Mouse (Mus musculus) midbrain, embryonic 16.5 days (tissue): ENCODE data around the gene BB287469. TPM values are rescaled to one million over a fixed set of nuclear protein-coding genes. Genes with fewer than 3 reads are reported as not detected.
"Not testable (repeated sequence)": the region's sequence is repeated elsewhere in the genome, so short reads cannot be mapped to it uniquely, and the experiment has no call there.

Experiments
- ATAC-seq: fragments of 200-750 bp; cut with Nextera tagmentation; 2 replicates; pipeline ENCODE4 v1.8.0; 2017; ENCODE audit warnings: moderate TSS enrichment
- H3K27ac ChIP-seq: fragments of 300-500 bp; sonication (generic); 2 replicates; pipeline ENCODE4 v1.5.1; 2014; ENCODE audit warnings: mild to moderate bottlenecking, low read length, mixed read lengths
- H3K27me3 ChIP-seq: fragments of 300-500 bp; sonication (generic); 2 replicates; pipeline ENCODE4 v1.6.1; 2014; ENCODE audit warnings: low read depth, low read length, mixed read lengths; ENCODE audit not compliant: control insufficient read depth, insufficient read depth
- H3K36me3 ChIP-seq: fragments of 300-500 bp; sonication (generic); 2 replicates; pipeline ENCODE4 v1.6.1; 2014; ENCODE audit warnings: mild to moderate bottlenecking, low read length, moderate library complexity, mixed read lengths; ENCODE audit not compliant: control insufficient read depth, insufficient read depth
- H3K4me1 ChIP-seq: fragments of 300-500 bp; sonication (generic); 2 replicates; pipeline ENCODE4 v1.6.1; 2014; ENCODE audit warnings: mild to moderate bottlenecking, low read length, mixed read lengths; ENCODE audit not compliant: control insufficient read depth, insufficient read depth
- H3K4me2 ChIP-seq: fragments of 300-500 bp; sonication (generic); 2 replicates; pipeline ENCODE4 v1.6.1; 2014; ENCODE audit warnings: mild to moderate bottlenecking, low read length, mixed read lengths
- H3K4me3 ChIP-seq: fragments of 300-500 bp; sonication (generic); 2 replicates; pipeline ENCODE4 v1.5.1; 2014; ENCODE audit warnings: low read depth, mild to moderate bottlenecking, low read length, moderate library complexity, mixed read lengths
- H3K9ac ChIP-seq: fragments of 300-500 bp; sonication (generic); 2 replicates; pipeline ENCODE4 v1.6.1; 2014; ENCODE audit warnings: low read depth, low read length, mixed read lengths
- H3K9me3 ChIP-seq: fragments of 300-500 bp; sonication (generic); replicated peaks from 2 replicates; pipeline ENCODE4 v1.6.1; 2014; ENCODE audit warnings: mild to moderate bottlenecking, low read length, mixed read lengths; ENCODE audit not compliant: control insufficient read depth, poor library complexity, severe bottlenecking
- WGBS: fragments of 180-500 bp; shearing (Covaris S2); extraction: QIAGEN DNeasy Blood & Tissue Kit; methylation state at CpG from one replicate; pipeline ENCODE4 v1.1.7; 2014; 5-methylcytosine and 5-hydroxymethylcytosine counted together
- polyA plus RNA-seq: library from polyadenylated mRNA; unstranded; fragments of >200 nt; fragmentation: Nextera tagmentation; extraction: Ambion mirVana; gene quantifications from 2 replicates; pipeline ENCODE4 v1.2.1, GENCODE M21; 2015

Gene BB287469
- not detected in 2 replicates for polyA plus RNA-seq

DNA sequence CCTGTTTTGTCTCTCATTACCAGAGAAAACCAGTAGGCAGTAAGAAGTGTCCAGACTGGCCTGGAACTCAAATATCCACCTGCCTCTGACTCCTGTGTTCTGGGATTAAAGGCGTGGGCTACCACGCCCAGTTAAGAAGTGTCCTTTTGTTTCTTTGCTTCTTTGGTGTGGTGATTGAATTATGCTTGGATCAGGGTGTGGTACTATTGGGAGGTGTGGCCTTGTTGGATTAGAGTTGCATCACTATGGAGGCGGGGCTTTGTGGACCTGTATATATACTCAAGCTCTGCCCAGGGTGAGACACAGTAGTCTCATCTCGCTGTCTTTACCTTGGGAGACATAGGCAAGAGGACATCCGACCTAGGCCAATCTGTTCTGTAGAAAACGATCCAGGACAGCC lies at the start of gene BB287469:
BB287469 (plus strand) TSS at position 301 of the 400 bp plus-strand sequence.
- H3K36me3 ChIP-seq, H3K4me3 ChIP-seq, H3K27ac ChIP-seq, H3K4me1 ChIP-seq, ATAC-seq, H3K9ac ChIP-seq, H3K9me3 ChIP-seq, H3K4me2 ChIP-seq, H3K27me3 ChIP-seq: not testable (repeated sequence)
- WGBS: 89% methylated on average over 4 of the region's 6 CpGs

DNA sequence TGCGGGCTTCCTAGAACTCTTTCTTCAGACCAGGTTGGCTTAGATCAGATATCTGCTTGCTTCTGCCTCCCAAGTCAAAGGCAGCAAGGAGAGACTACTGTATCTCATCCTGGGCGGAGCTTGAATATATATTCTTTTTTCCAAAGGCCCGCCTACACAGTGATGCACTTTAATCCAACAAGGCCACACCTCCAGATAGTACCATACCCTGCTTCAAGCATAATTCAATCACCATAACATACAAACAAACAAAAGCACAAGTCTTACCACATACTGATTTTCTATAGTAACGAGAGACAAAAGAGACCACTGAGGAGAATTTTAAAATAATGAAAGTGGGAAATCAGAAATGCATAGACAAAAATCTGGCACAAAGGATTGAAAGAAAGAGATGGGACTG lies 40.7 kb upstream of the BB287469 start, which contains the start of gene Gm21319:
Gm21319 (minus strand) TSS at position 101 of the 400 bp plus-strand sequence.
- not testable (repeated sequence) for H3K4me3 ChIP-seq, ATAC-seq, H3K4me2 ChIP-seq, H3K4me1 ChIP-seq, H3K27ac ChIP-seq, H3K9me3 ChIP-seq, H3K9ac ChIP-seq, H3K36me3 ChIP-seq, H3K27me3 ChIP-seq
- WGBS: 89% methylated on average over 4 of the region's 4 CpGs

- H3K9me3 ChIP-seq, H3K4me2 ChIP-seq, H3K36me3 ChIP-seq, H3K4me1 ChIP-seq, ATAC-seq, H3K9ac ChIP-seq, H3K4me3 ChIP-seq, H3K27ac ChIP-seq, H3K27me3 ChIP-seq: not testable (repeated sequence)
- 100% methylated on average over 1 of the region's 1 CpGs for WGBS
Observed at GRCm38 (mm10) chr12:87795212-87795611, 21.2 kb upstream of the BB287469 start, which contains the start of gene Gm21936. TSS of gene Gm21936 (plus strand) at chr12:87795512.

DNA sequence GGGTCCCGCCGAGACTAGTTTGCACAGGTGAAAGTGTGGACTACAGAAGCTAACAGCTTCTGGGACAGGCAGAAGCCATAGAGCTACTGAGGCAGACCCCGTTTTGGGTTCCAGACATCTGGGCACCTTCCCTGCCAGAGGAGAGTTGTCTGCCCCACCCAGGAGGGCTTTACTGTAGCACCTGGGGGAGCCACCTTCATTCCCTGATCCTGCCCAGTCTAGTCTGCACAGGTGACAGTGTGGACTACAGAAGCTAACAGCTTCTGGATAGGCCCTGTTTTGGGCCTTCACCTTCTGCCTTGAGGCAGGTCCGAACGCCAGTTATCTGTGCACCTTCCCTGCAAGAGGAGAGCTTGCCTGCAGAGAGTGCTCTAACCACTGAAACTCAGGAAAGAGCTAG lies 18.4 kb upstream of the BB287469 start:
- ATAC-seq, H3K9ac ChIP-seq, H3K9me3 ChIP-seq, H3K27ac ChIP-seq, H3K4me3 ChIP-seq, H3K4me2 ChIP-seq, H3K36me3 ChIP-seq, H3K27me3 ChIP-seq, H3K4me1 ChIP-seq: not testable (repeated sequence)
- WGBS: 96% methylated on average over 5 of the region's 5 CpGs

DNA sequence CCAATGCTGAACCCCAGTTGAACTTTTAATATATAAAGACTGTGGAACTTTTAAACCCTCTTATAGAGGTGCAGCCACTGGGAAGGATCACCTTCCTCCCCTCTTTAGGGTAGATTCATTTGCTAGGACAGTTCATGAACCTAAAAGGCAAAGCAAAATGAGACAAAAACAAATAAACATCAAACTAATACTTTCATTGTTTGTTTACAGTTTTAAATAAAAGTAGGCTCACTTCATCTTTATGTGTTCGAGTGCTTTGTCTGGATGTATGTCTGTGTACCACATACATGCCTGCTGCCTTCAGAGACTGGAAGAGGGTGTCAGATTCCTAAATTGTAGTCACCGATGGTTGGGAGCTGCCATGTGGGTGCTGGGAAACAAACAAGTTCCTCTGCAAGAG lies 25.9 kb downstream of the BB287469 start, which contains the start of gene Gm2001:
Gm2001 (minus strand) TSS at position 101 of the 400 bp plus-strand sequence.
- 76% methylated on average over 1 of the region's 2 CpGs for whole genome bisulfite sequencing
- H3K27me3 ChIP-seq, H3K9ac ChIP-seq, H3K4me1 ChIP-seq, H3K9me3 ChIP-seq, H3K4me2 ChIP-seq, H3K27ac ChIP-seq, ATAC-seq, H3K4me3 ChIP-seq, H3K36me3 ChIP-seq: not testable (repeated sequence)

- H3K9me3 ChIP-seq, H3K36me3 ChIP-seq, H3K9ac ChIP-seq, H3K27me3 ChIP-seq, H3K4me3 ChIP-seq, H3K4me1 ChIP-seq, H3K4me2 ChIP-seq, ATAC-seq, H3K27ac ChIP-seq: not testable (repeated sequence)
- WGBS: no CpG with 5 or more reads among the region's 2 CpGs
Observed at GRCm38 (mm10) chr12:87850657-87851056, 34.3 kb downstream of the BB287469 start.

DNA sequence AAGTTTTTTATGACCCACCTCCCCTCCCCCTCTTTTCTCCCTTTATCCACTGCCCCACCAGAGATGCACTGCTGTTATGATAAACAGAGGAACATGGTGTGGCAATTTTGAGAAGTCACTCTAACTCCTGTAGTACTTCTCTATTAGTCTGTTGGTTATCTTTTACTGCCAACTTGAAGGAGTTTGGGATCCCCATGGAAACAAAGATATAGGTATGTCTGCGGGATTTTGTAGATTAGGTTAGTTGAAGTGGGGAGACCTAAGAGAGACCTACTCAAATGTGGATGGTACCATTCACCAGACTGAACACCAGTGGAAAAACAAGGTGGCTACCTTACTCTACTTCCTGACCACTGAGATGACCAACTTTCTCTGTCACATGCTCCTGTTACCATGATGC lies 39.7 kb downstream of the BB287469 start:
- H3K9ac ChIP-seq, H3K27ac ChIP-seq, H3K4me3 ChIP-seq, H3K9me3 ChIP-seq, ATAC-seq, H3K4me2 ChIP-seq, H3K27me3 ChIP-seq, H3K36me3 ChIP-seq, H3K4me1 ChIP-seq: not testable (repeated sequence)
- 77% methylated on average over 1 of the region's 1 CpGs for WGBS

DNA sequence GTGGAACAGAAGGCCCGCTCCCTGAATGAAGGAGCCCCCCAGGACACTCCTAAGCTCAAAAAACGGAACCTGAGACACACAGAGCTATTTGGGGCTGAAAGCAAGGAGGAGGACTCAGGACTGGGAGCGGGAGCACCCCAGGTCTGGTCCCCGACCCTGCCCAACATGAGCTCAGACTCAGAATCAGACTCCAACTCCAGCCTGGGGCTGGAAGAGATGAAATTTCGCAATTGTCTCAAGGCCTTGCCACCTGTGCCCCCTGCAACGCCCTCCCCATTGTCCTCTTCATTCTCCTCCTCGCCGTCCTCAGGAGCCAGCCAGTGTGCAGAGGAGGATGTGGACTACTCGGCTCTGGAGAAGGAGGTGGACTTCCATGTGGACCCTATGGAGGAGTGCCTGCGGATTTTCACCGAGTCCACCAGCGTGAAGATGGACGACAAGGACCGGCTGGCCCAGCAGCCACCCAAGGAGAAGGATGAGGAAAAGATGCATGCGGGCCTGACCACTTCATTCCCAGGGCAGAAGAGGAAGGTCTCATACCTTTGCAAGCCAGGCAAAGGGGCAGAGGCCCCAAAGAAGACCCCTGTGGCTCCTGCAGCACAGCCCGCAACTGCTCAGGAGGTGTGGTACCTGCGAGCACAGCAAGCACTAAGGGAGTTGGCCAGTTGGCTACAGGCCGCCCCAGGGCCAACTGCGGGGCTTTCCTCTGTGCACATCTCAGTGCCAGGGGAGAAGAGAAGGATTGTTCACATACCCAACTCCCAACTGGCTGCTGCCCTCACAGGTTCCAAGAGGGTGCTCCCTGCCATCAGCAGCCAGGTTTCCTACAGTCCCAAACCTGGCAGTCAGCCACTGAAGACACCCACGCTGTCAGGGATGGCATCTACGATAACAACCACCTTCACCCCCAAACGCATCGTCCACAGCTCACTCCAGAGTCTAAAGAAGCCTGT lies 45.6 kb downstream of the BB287469 start:
- not testable (repeated sequence) for H3K27ac ChIP-seq, H3K4me3 ChIP-seq, ATAC-seq, H3K27me3 ChIP-seq, H3K4me2 ChIP-seq, H3K4me1 ChIP-seq, H3K9me3 ChIP-seq, H3K9ac ChIP-seq, H3K36me3 ChIP-seq
- WGBS: 85% methylated on average over 23 of the region's 23 CpGs

- WGBS: 96% methylated on average over 8 of the region's 11 CpGs
Observed at GRCm38 (mm10) chr12:87863638-87864037, 47.3 kb downstream of the BB287469 start.

More at GRCm38 (mm10) chr12:87863638-87864037, 47.3 kb downstream of the BB287469 start:
- not testable (repeated sequence) for H3K4me3 ChIP-seq, ATAC-seq, H3K4me2 ChIP-seq, H3K36me3 ChIP-seq, H3K4me1 ChIP-seq, H3K27me3 ChIP-seq, H3K27ac ChIP-seq, H3K9ac ChIP-seq, H3K9me3 ChIP-seq
